Mouse (Mus musculus): ENCODE measurements at regions not wholly inside any gene's neighbourhood (a gene's known extent, or its start where the extent isn't known, plus 50 kb on each side); places are given as distances from the start of the nearest gene placed in this dataset.

DNA sequence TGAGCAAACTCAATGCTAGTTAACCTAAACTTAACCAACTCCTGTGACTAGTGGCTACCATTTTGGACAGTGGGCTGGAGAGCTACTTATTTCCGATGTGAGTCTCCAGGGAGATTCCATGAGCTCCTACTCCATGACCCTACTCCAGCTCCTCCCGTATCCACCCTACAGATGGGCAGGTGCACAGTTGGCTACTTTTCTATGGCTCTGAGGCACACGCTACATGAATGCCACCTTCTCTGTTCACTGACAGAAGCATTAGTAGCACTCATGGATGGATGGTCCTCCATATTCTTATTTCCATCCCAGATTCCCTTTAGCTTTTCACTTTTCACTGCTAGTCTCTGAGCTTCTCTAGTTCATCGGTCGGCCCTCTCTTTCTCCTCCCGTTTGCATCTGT lies 164.7 kb upstream of the Ppp2r3a start:
- Histone ChIP-seq H3K4me3 (no peak overlapping the region), H3K27ac (no peak overlapping the region), H3K4me1 (peaks cover 3% of the 10 kb centered on the region; the same call in 1 of the 2 replicates), H3K36me3 (replicated peaks) (no peaks in the 10 kb centered on the region), H3K9me3 (no peaks in the 10 kb centered on the region), H3K27me3 (ENCODE audit: poor library complexity, severe bottlenecking) (no peaks in the 10 kb centered on the region)
- whole genome bisulfite sequencing: 94% methylated on average over 6 of the region's 6 CpGs
- DNase-seq (ENCODE audit: extremely low spot score, low spot score): no peak

DNA sequence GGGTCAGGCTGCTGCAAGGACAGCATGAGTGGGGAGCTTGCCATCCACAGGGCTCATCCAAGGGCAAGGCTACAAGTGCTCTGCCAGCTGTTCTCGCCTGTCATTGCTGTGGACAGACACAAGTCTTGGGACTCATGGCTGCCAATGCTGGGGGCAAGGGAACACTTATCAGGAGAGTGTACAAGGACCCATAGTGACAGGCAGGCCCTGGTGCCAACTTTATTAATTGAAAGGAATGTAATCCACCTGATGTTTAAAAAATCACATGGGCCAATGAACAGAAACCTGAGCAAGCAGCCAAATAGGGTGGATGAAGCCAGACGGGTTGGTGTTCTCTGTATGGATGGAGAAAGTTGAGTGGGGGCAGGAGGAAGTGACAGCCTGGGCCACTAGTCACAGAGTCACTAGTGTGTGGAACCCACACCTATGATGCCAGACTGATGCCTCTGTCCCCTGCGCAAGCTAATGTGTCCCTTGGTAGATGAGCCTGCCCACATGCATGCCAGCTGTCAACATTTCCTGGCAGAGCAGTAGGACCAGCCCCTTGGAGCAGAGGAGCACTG lies 161.6 kb upstream of the Ppp2r3a start:
- no peak overlapping the region for H3K27ac ChIP-seq
- 86% methylated on average over 3 of the region's 3 CpGs for WGBS
- DNase-seq (ENCODE audit: extremely low spot score, low spot score): no peak
- no peaks in the 10 kb centered on the region for H3K36me3 ChIP-seq (replicated peaks)
- no peaks in the 10 kb centered on the region for H3K27me3 ChIP-seq (ENCODE audit: poor library complexity, severe bottlenecking)
- peaks cover 7% of the 10 kb centered on the region; the same call in 1 of the 2 replicates for H3K4me1 ChIP-seq
- no peak overlapping the region for H3K4me3 ChIP-seq
- no peaks in the 10 kb centered on the region for H3K9me3 ChIP-seq

DNA sequence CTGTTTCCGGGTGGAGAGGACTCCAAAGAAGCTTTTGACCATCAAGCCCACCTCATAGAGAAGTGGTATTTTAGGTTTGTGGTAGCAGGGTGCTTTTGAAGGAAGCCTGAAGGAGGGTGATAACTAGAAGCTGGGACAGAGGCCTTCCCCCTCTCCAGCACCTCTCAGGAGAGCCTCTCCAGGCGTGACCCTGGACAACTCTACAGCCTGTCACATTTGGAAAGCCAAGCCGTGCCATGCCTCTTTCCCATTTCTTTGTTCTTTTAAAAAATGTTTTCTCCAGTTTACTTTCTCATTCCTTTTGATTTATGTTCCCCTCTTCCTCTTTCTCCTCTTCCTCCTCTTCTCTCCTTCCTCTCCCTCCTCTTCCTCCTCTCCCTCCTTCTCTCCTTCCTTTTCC lies 160.4 kb upstream of the Ppp2r3a start:
- Histone ChIP-seq H3K27me3 (ENCODE audit: poor library complexity, severe bottlenecking) (no peaks in the 10 kb centered on the region), H3K4me3 (no peak overlapping the region), H3K4me1 (peaks cover 13% of the 10 kb centered on the region), H3K36me3 (replicated peaks) (no peaks in the 10 kb centered on the region), H3K27ac (no peak overlapping the region), H3K9me3 (no peaks in the 10 kb centered on the region)
- DNase-seq (ENCODE audit: extremely low spot score, low spot score): no peak
- 93% methylated on average over 3 of the region's 3 CpGs for WGBS

DNA sequence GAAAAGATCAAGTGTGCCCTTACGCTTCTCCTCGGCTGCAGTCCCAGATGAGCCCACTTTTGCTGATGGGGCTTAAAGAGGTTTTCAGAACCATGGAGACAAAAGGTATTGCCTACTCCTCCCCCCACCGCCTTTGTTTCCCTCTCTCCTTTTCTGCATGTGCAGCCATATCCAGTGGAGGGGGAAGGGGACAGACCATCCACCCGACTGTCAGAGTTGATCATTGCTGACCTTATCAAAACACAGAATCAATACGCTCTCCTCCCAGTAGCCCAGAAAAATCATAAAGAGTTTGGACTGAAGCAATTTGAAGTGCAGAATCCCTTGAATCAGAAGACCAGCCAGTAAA lies 159.9 kb upstream of the Ppp2r3a start:
- 79% methylated on average over 5 of the region's 5 CpGs for WGBS
- H3K4me1 ChIP-seq: peaks cover 13% of the 10 kb centered on the region
- no peak overlapping the region for H3K27ac ChIP-seq
- no peaks in the 10 kb centered on the region for H3K27me3 ChIP-seq (ENCODE audit: poor library complexity, severe bottlenecking)
- H3K36me3 ChIP-seq (replicated peaks): no peaks in the 10 kb centered on the region
- no peak overlapping the region for H3K4me3 ChIP-seq
- DNase-seq (ENCODE audit: extremely low spot score, low spot score): no peak
- H3K9me3 ChIP-seq: no peaks in the 10 kb centered on the region

DNA sequence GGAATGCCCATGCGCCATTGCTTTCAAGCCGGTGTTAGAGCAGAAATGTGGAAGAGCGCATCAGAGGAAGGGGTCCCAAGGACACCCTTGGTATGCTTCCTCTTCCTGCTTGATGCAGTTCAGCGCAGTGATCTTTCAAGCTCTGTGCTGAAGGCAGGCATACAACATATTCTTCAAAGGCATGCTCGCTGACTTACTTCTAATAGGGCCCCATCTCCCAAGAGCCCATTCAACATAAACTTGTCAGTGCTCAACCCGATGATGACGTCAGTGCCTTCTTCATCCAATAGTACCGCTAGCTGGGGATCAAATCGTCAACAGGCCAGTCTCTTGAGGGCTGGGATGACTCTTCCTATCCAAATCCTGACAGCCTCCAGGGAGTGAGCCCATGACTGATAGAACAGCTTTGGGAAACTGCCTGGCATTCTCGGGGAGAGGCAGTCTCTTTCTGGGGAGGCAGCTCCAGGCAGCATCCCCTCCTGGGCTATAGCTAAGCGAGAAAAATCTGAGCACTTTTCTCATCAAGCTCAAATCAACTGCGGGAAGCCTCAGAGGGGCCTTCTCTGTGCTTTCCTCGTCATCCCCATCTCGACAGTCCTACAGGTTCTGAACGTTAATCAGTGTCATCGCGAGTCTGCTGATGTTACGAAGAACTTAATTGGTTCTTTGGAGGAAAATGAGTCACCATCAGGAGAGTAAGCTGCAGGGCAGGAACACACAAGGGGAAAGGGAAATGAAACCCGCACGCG lies 159.4 kb upstream of the Ppp2r3a start:
- H3K27ac ChIP-seq: no peak overlapping the region
- H3K4me3 ChIP-seq: no peak overlapping the region
- peaks cover 13% of the 10 kb centered on the region for H3K4me1 ChIP-seq
- no peak for DNase-seq (ENCODE audit: extremely low spot score, low spot score)
- H3K36me3 ChIP-seq (replicated peaks): no peaks in the 10 kb centered on the region
- no peaks in the 10 kb centered on the region for H3K27me3 ChIP-seq (ENCODE audit: poor library complexity, severe bottlenecking)
- WGBS: 88% methylated on average over 21 of the region's 21 CpGs
- no peaks in the 10 kb centered on the region for H3K9me3 ChIP-seq

DNA sequence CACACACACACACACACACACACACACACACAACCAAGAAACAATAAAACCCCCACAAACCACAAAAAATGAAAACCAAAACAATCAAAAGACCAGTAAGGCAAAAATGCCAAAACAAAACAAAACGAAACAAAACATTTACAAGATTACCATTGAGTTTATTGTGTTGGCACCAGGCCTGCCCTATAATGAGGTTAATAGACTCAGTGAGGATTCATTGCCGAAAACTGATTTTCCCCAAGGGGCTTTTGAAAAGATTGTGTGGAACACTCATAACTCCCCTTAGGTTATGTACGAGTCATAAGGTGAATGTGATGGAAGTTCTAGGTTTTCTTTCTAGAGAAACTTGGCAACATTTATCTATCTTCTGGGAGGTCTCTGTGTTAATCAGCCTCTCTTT lies 158.8 kb upstream of the Ppp2r3a start:
- Histone ChIP-seq H3K4me1 (peaks cover 13% of the 10 kb centered on the region), H3K4me3 (no peak overlapping the region), H3K27me3 (ENCODE audit: poor library complexity, severe bottlenecking) (no peaks in the 10 kb centered on the region), H3K9me3 (no peaks in the 10 kb centered on the region), H3K36me3 (replicated peaks) (no peaks in the 10 kb centered on the region), H3K27ac (no peak overlapping the region)
- DNase-seq (ENCODE audit: extremely low spot score, low spot score): no peak
- 89% methylated on average over 3 of the region's 3 CpGs for WGBS

DNA sequence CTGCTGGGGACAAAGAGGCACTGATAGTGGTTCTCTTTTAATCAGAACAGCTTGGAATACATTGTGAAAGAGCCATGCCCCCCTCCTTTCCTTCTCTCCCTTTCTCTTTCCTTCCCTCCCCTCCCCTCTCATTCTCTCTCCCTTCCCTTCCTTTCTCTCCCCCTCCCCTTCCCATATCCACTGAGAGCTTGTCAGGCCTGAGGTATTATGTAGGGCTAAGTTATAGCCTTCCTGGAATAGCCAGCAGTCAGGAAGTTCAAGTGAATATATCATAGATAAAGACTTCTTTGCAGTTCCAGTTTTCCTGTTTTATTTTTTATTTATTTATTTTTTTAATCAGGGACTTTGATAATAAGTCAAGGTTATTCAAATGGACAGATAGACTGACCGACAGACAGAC lies 156.5 kb upstream of the Ppp2r3a start:
- H3K36me3 ChIP-seq (replicated peaks): no peaks in the 10 kb centered on the region
- H3K4me1 ChIP-seq: peaks cover 23% of the 10 kb centered on the region
- 98% methylated on average over 1 of the region's 1 CpGs for WGBS
- DNase-seq (ENCODE audit: extremely low spot score, low spot score): no peak
- no peaks in the 10 kb centered on the region for H3K9me3 ChIP-seq
- no peaks in the 10 kb centered on the region for H3K27me3 ChIP-seq (ENCODE audit: poor library complexity, severe bottlenecking)
- H3K27ac ChIP-seq: no peak overlapping the region
- H3K4me3 ChIP-seq: no peak overlapping the region

DNA sequence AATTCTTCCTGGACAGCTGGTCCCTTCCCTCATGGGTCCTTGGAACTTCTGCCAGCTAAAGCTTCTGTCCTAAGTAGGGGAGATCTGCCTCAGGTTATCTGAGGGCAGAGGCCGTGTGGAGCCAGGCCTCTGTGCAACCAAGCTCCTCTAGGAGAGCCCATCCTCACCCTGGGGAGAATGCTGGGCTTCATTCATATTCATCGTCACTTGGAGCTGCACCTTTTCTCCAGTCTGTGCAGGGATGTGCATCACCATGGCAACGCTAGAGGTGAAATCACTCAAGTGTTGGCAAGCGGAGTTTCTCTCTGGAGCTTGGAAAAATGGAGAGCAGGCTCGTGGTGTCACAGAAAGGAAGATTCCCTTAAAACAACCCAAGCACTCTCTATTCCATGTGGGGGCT lies 155.5 kb upstream of the Ppp2r3a start:
- Histone ChIP-seq H3K4me3 (no peak overlapping the region), H3K4me1 (peaks cover 23% of the 10 kb centered on the region), H3K27ac (no peak overlapping the region), H3K36me3 (replicated peaks) (no peaks in the 10 kb centered on the region), H3K27me3 (ENCODE audit: poor library complexity, severe bottlenecking) (no peaks in the 10 kb centered on the region), H3K9me3 (no peaks in the 10 kb centered on the region)
- whole genome bisulfite sequencing: 81% methylated on average over 5 of the region's 5 CpGs
- DNase-seq (ENCODE audit: extremely low spot score, low spot score): no peak

DNA sequence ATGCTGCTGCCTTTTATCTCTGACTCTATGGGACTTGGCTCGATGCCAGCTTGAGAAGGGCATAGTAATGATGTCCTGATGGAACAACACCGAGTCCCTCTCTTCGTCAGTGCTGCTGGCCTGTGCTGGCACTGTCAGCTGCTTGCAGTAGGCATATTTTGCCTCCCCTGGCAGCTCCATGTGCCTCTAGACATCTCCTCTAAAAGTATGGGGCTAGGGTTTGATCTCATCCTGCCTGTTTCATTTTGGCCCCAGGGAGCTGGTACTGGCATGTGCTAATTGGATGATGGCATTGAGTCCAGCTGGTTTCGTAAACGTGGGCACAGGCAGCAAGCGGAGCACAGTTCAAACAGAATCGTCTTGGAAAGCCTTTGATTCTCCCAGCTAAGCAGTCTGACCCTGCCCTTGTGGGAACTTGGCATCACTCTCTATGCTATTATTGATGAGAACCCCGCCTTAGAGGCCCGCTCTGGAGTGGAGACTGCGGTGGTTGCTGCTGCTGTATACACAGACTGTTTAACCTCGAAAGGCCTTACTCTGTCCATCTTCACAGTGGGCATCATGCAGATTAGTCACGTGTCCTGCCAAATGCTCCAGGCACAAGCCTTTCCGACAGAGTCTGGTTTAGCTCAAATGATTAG lies 153.0 kb upstream of the Ppp2r3a start:
- Histone ChIP-seq H3K4me3 (no peak overlapping the region), H3K9me3 (no peaks in the 10 kb centered on the region), H3K27me3 (ENCODE audit: poor library complexity, severe bottlenecking) (no peaks in the 10 kb centered on the region), H3K36me3 (replicated peaks) (no peaks in the 10 kb centered on the region), H3K27ac (peak overlapping the region; percentile 20; the same call in 1 of the 2 replicates), H3K4me1 (peaks cover 15% of the 10 kb centered on the region)
- 76% methylated on average over 13 of the region's 13 CpGs for WGBS
- no peak for DNase-seq (ENCODE audit: extremely low spot score, low spot score)

DNA sequence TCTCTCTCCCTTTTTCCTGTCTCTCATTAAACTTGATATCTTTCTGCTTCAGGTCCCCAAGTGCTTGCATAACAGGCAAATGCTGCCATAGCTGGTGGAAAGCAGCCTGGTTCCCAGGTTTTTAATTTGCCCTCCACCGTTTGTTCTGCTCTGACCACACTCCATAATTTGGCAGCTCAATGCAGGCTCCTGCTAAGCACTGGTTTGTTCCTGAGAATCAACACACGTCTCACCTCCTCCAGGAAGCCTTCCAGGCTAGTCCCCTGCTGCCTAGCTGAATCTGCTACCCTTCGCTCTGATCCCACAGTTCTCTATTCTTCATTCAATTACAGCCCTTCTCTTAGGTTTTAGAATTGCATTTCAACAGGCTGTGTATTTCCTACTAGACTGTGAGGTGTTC lies 152.4 kb upstream of the Ppp2r3a start:
- Histone ChIP-seq H3K4me3 (no peak overlapping the region), H3K4me1 (peaks cover 15% of the 10 kb centered on the region), H3K27me3 (ENCODE audit: poor library complexity, severe bottlenecking) (no peaks in the 10 kb centered on the region), H3K36me3 (replicated peaks) (no peaks in the 10 kb centered on the region), H3K9me3 (no peaks in the 10 kb centered on the region), H3K27ac (0 out of 2 replicates have a peak overlapping the region, but pooled peaks have one; percentile 20)
- 84% methylated on average over 3 of the region's 3 CpGs for WGBS
- no peak for DNase-seq (ENCODE audit: extremely low spot score, low spot score)

DNA sequence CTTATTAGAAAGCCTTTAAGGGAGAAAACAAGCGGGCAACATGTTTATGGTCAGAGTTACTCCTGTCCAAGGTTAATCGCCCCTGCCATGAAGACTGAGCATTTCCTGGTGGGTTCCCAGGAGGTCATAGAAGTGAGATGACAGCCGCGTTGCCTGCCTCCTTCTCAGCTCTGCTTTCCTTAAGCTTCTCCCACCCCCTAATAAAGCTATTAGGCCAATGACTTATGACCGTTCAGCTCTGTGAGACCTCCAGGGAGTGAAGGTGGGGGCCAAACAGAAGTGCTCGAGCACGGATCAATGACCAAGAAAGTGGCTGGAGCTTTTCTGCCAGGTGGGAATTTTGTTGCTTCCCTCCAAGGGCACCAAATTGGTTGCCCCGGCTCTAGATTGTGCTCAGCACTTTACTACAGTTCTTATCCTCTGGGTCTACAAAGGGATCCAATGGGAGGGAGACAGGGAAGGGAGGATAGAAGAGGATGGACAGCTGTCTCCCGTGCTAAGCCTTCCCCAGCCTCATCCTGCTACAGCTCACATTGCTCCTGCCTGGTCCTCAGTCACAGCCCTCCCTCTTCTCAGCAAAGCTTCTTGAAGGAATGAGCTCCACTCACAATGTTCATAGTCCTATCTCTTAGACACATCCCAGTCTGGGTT lies 151.1 kb upstream of the Ppp2r3a start:
- H3K4me1 ChIP-seq: peaks cover 15% of the 10 kb centered on the region
- DNase-seq (ENCODE audit: extremely low spot score, low spot score): no peak
- no peak overlapping the region for H3K27ac ChIP-seq
- H3K27me3 ChIP-seq (ENCODE audit: poor library complexity, severe bottlenecking): no peaks in the 10 kb centered on the region
- no peak overlapping the region for H3K4me3 ChIP-seq
- WGBS: 86% methylated on average over 9 of the region's 9 CpGs
- H3K36me3 ChIP-seq (replicated peaks): no peaks in the 10 kb centered on the region
- H3K9me3 ChIP-seq: no peaks in the 10 kb centered on the region

DNA sequence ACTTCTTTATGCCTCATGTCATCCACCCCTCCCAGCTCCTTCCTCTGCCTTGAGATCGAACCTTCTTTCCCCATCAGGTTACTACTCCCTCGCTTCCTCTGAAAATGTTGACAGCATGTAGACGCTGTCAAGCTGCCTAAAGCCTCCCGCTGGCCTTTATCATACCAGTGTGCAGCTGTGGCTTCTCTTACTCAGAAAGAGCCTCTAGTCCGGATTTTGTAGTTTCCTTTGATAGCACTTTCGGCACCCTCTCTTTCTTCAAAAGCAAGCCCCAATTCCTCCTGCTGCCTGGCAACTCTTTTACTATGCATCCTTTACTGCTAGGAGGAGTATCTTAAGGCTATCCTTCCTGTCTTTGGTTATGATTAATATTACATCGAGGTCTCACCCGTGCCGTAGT lies 149.8 kb upstream of the Ppp2r3a start:
- Histone ChIP-seq H3K27ac (no peak overlapping the region), H3K4me1 (peaks cover 10% of the 10 kb centered on the region), H3K36me3 (replicated peaks) (no peaks in the 10 kb centered on the region), H3K4me3 (no peak overlapping the region), H3K27me3 (ENCODE audit: poor library complexity, severe bottlenecking) (no peaks in the 10 kb centered on the region), H3K9me3 (no peaks in the 10 kb centered on the region)
- 96% methylated on average over 9 of the region's 9 CpGs for WGBS
- DNase-seq (ENCODE audit: extremely low spot score, low spot score): no peak

DNA sequence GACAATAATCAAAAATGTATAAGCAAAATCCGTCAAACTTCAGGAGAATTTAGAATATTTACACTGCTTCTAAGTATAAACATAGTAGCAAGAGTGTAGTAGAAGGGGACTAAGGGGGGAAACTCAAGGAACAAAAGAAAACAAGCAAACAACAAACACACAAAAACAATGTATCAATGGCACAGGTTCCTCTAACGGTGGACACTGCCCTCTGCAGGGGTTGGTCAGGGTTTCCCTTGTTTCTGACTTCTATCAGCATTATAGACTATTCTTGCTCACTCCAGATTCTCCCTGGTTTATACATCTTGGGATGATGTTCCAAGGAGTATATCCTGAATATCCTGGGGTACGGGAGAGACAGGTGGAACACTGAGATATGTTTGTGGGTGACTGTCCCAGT lies 147.3 kb upstream of the Ppp2r3a start:
- no peaks in the 10 kb centered on the region for H3K9me3 ChIP-seq
- no peaks in the 10 kb centered on the region for H3K27me3 ChIP-seq (ENCODE audit: poor library complexity, severe bottlenecking)
- H3K36me3 ChIP-seq (replicated peaks): no peaks in the 10 kb centered on the region
- no peak overlapping the region for H3K4me3 ChIP-seq
- H3K27ac ChIP-seq: no peak overlapping the region
- H3K4me1 ChIP-seq: no peaks in the 10 kb centered on the region
- 77% methylated on average over 3 of the region's 3 CpGs for WGBS
- DNase-seq (ENCODE audit: extremely low spot score, low spot score): no peak
